Mouse (Mus musculus): ENCODE results near the gene Fcgr4. TPM values are rescaled to one million over a fixed set of nuclear protein-coding genes. Genes with fewer than 3 reads are reported as not detected.
"Not testable (repeated sequence)": the region's sequence is repeated elsewhere in the genome, so short reads cannot be mapped to it uniquely, and the experiment has no call there.

Fcgr4 gene
- polyA plus RNA-seq, 1 experiment from 2014 or later: 0.56 TPM

DNA sequence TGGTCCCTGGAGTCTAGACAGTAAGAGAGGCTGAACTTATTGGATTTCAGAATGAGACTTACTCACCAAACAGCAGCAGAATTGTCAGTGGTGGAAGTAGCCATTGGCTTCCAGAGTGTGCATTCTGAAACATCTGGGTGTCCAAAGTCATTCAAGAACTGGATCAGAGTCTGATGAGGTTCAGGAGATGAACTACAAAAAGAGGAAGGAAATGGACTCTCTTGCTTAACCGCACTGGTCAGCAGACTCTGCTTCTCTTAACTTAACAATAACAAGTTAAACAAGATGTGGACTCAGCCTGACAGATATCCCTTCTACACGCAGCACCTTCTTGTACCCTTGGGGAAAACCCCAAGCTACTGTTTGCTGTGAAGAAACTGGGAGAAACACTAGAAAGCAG is 40.5 kb downstream of the Fcgr4 start:
- Histone ChIP-seq H3K27me3 (ENCODE audit: control insufficient read depth, insufficient read depth, low read length) (peaks cover 12% of the 10 kb centered on the region), H3K27ac (no peak overlapping the region), H3K9me3 (ENCODE audit: control insufficient read depth, low read length) (no peaks in the 10 kb centered on the region), H3K36me3 (replicated peaks; ENCODE audit: control insufficient read depth, insufficient read depth) (no peaks in the 10 kb centered on the region), H3K4me3 (replicated peaks; ENCODE audit: low read length) (no peak overlapping the region), H3K9ac (no peak overlapping the region), H3K4me2 (replicated peaks) (no peak overlapping the region), H3K4me1 (replicated peaks; ENCODE audit: control insufficient read depth, insufficient read depth, low read length) (no peaks in the 10 kb centered on the region)
- DNase-seq (ENCODE audit: low spot score): no peak
- WGBS: 82% methylated on average over 2 of the region's 2 CpGs
- ATAC-seq (ENCODE audit: low FRiP score): no peak

DNA sequence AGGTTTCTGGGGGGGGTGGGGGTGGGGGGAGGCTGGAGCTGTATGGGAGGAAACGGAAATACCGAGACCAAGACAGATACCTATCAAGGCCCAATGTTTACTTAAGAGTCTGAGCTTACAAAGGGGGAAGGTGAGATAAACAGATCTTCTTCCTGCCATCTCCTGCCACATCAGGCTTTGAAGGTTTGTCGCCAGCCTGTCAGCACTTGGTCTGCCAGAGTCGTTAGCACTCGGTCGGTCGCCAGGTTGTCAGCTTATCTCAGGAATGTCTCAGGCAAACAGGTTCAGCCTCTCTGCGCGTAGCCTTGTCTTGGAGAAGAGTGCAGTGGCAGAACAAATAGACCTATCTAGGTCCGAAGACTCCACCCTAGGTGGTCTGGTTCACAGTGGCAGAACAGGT is 41.7 kb downstream of the Fcgr4 start:
- Histone ChIP-seq H3K27ac (no peak overlapping the region), H3K4me1 (replicated peaks; ENCODE audit: control insufficient read depth, insufficient read depth, low read length) (no peaks in the 10 kb centered on the region), H3K9ac (no peak overlapping the region), H3K36me3 (replicated peaks; ENCODE audit: control insufficient read depth, insufficient read depth) (no peaks in the 10 kb centered on the region), H3K4me2 (replicated peaks) (no peak overlapping the region), H3K27me3 (ENCODE audit: control insufficient read depth, insufficient read depth, low read length) (peaks cover 20% of the 10 kb centered on the region), H3K4me3 (replicated peaks; ENCODE audit: low read length) (no peak overlapping the region), H3K9me3 (ENCODE audit: control insufficient read depth, low read length) (no peaks in the 10 kb centered on the region)
- no peak for ATAC-seq (ENCODE audit: low FRiP score)
- 70% methylated on average over 10 of the region's 10 CpGs for WGBS
- no peak for DNase-seq (ENCODE audit: low spot score)

- no peak overlapping the region for H3K9ac ChIP-seq
- ATAC-seq (ENCODE audit: low FRiP score): no peak
- H3K4me2 ChIP-seq (replicated peaks): no peak overlapping the region
- H3K27ac ChIP-seq: no peak overlapping the region
- H3K4me1 ChIP-seq (replicated peaks; ENCODE audit: control insufficient read depth, insufficient read depth, low read length): no peaks in the 10 kb centered on the region
- peaks cover 26% of the 10 kb centered on the region for H3K27me3 ChIP-seq (ENCODE audit: control insufficient read depth, insufficient read depth, low read length)
- H3K9me3 ChIP-seq (ENCODE audit: control insufficient read depth, low read length): no peaks in the 10 kb centered on the region
- no peak overlapping the region for H3K4me3 ChIP-seq (replicated peaks; ENCODE audit: low read length)
- no peak for DNase-seq (ENCODE audit: low spot score)
- no peaks in the 10 kb centered on the region for H3K36me3 ChIP-seq (replicated peaks; ENCODE audit: control insufficient read depth, insufficient read depth)
- WGBS: 96% methylated on average over 3 of the region's 3 CpGs
Observed at GRCm38 (mm10) chr1:171061566-171061965, 42.8 kb downstream of the Fcgr4 start.

DNA sequence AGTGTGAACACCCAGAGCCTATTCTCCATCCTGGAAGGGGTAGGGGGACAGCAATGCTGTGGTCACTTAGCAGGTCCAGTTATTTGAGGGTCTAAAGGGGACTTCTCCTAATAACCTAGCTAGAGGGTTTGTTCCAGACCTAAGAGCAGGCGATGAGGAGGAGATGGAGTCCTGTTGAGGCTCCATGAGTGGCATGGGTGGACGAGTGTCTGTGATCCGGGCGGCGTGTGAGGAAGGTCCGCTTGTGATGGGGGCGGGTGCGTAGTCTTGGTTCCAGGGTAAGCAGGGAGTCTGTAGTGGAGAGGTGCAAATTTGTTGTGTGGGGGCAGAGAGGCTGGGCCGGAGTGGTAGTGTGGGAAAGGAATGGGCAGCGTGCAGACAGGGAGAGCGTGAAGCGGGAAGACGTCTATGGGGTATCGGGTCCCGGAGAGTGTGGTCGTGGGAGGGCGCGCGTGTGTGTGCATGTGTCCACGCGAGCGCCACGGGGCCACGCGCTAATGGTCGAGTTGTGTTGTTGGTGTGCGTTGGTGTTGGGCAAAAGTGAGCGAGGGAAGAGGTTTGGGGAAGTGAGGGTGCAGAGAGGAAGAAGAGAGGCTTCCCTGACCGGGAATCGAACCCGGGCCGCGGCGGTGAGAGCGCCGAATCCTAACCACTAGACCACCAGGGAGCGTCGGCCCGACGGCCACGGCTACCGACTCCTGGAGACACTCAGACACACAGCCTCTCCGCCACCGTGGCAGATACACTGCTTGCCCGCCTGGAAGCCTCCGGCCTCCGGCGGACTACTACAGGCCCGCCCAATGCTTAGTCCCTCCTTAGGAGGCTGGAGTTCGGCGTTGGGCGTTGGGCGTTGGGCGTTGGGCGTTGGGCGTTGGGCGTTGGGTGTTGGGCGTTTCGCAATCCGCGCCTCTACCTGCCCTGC is 45.1 kb downstream of the Fcgr4 start:
- peak overlapping the region; percentile 30 for H3K4me2 ChIP-seq (replicated peaks)
- H3K27ac ChIP-seq; H3K9me3 ChIP-seq (ENCODE audit: control insufficient read depth, low read length); DNase-seq (ENCODE audit: low spot score); H3K4me1 ChIP-seq (replicated peaks; ENCODE audit: control insufficient read depth, insufficient read depth, low read length); H3K36me3 ChIP-seq (replicated peaks; ENCODE audit: control insufficient read depth, insufficient read depth); H3K9ac ChIP-seq: not testable (repeated sequence)
- peak overlapping the region; percentile 20 for H3K4me3 ChIP-seq (replicated peaks; ENCODE audit: low read length)
- 8% methylated on average over 36 of the region's 61 CpGs for WGBS
- H3K27me3 ChIP-seq (ENCODE audit: control insufficient read depth, insufficient read depth, low read length): peaks cover 30% of the 10 kb centered on the region
- peak; percentile 65 for ATAC-seq (ENCODE audit: low FRiP score)

- peak; percentile 69 for DNase-seq (ENCODE audit: low spot score)
- not testable (repeated sequence) for H3K9me3 ChIP-seq (ENCODE audit: control insufficient read depth, low read length); H3K9ac ChIP-seq; H3K4me1 ChIP-seq (replicated peaks; ENCODE audit: control insufficient read depth, insufficient read depth, low read length); H3K27ac ChIP-seq; H3K36me3 ChIP-seq (replicated peaks; ENCODE audit: control insufficient read depth, insufficient read depth)
- ATAC-seq (ENCODE audit: low FRiP score): peak; percentile 47
- Histone ChIP-seq H3K4me2 (replicated peaks) (peak within 1 kb of the TSS; percentile 41), H3K27me3 (ENCODE audit: control insufficient read depth, insufficient read depth, low read length) (peaks cover 35% of the 10 kb centered on the region), H3K4me3 (replicated peaks; ENCODE audit: low read length) (peak within 1 kb of the TSS; percentile 20)
- WGBS: 2% methylated on average over 41 of the region's 75 CpGs
Observed at GRCm38 (mm10) chr1:171064491-171065242, 45.9 kb downstream of the Fcgr4 start, which contains the start of gene Fcgr3. TSS of gene Fcgr3 (minus strand) at chr1:171064935.

DNA sequence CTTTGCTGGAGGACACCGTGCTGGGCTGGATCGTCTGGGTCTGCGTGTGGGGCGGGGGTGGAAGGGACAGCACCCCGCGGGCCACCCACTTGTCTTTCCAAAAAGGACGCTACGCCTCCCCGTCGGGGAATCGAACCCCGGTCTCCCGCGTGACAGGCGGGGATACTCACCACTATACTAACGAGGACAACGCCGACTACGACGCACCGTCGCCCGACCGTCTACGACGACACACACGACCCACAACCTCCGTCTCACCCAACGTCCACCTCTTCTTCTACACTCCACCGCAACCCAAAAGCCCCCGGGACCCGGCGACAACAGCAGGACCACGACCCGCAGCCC is 46.5 kb downstream of the Fcgr4 start:
- peak overlapping the region; percentile 30; the same call in 1 of the 2 replicates for H3K4me2 ChIP-seq (replicated peaks)

DNA sequence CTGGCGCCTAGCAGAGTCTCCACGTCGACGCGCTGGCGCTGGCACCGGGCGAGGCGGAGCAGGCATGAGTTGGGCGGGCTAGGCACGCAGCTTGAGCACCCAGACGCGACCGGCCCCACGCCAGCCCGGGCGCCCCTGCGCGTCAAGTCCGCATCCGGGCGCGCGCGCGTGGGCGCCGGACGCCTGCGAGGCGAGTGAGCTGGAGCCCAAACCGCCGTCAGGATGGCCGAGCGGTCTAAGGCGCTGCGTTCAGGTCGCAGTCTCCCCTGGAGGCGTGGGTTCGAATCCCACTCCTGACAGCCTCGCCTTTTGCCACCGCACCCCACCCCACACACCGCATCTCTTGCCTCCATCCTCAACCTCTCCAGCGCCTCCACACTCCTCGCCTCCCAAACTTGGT is 47.0 kb downstream of the Fcgr4 start:
- 8% methylated on average over 26 of the region's 45 CpGs for WGBS
- not testable (repeated sequence) for DNase-seq (ENCODE audit: low spot score)
- peaks cover 40% of the 10 kb centered on the region for H3K27me3 ChIP-seq (ENCODE audit: control insufficient read depth, insufficient read depth, low read length)

More for the DNA sequence above, 46.5 kb downstream of the Fcgr4 start:
- not testable (repeated sequence) for H3K9me3 ChIP-seq (ENCODE audit: control insufficient read depth, low read length); H3K4me1 ChIP-seq (replicated peaks; ENCODE audit: control insufficient read depth, insufficient read depth, low read length); H3K27ac ChIP-seq; H3K9ac ChIP-seq; H3K36me3 ChIP-seq (replicated peaks; ENCODE audit: control insufficient read depth, insufficient read depth); DNase-seq (ENCODE audit: low spot score)
- Histone ChIP-seq H3K4me3 (replicated peaks; ENCODE audit: low read length) (peak overlapping the region; percentile 18), H3K27me3 (ENCODE audit: control insufficient read depth, insufficient read depth, low read length) (peaks cover 39% of the 10 kb centered on the region)
- WGBS: under 1% methylated on average over 17 of the region's 35 CpGs
- peak; percentile 48 for ATAC-seq (ENCODE audit: low FRiP score)

DNA sequence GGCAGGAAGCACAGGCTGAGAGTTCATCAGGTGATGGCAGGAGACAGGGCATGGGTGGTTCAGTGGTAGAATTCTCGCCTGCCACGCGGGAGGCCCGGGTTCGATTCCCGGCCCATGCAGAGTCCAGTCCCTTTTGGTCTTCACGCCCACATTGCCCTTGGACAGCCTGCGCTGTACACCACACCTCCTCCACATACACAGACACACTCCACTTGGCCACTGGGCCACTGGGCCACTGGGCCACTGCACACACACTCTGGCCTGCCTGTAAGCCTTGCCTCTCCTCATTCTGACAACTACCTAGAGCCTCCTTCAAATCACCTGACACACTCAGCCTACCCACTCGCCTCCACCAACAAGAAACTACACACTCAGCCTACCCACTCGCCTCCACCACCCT is 47.9 kb downstream of the Fcgr4 start:
- not testable (repeated sequence) for H3K4me3 ChIP-seq (replicated peaks; ENCODE audit: low read length); H3K27ac ChIP-seq; H3K9me3 ChIP-seq (ENCODE audit: control insufficient read depth, low read length); H3K4me1 ChIP-seq (replicated peaks; ENCODE audit: control insufficient read depth, insufficient read depth, low read length); H3K36me3 ChIP-seq (replicated peaks; ENCODE audit: control insufficient read depth, insufficient read depth); DNase-seq (ENCODE audit: low spot score); H3K4me2 ChIP-seq (replicated peaks); H3K9ac ChIP-seq
- ATAC-seq (ENCODE audit: low FRiP score): peak; percentile 5; the same call in 1 of the 2 replicates
- WGBS: 26% methylated on average over 2 of the region's 10 CpGs
- peaks cover 44% of the 10 kb centered on the region for H3K27me3 ChIP-seq (ENCODE audit: control insufficient read depth, insufficient read depth, low read length)

More for the DNA sequence above, 47.0 kb downstream of the Fcgr4 start:
- not testable (repeated sequence) for H3K27ac ChIP-seq; H3K4me1 ChIP-seq (replicated peaks; ENCODE audit: control insufficient read depth, insufficient read depth, low read length); H3K9ac ChIP-seq; H3K36me3 ChIP-seq (replicated peaks; ENCODE audit: control insufficient read depth, insufficient read depth); H3K9me3 ChIP-seq (ENCODE audit: control insufficient read depth, low read length)
- H3K4me2 ChIP-seq (replicated peaks): peak overlapping the region; percentile 41
- peak; percentile 18 for ATAC-seq (ENCODE audit: low FRiP score)
- H3K4me3 ChIP-seq (replicated peaks; ENCODE audit: low read length): peak overlapping the region; percentile 19; the same call in 1 of the 2 replicates

- WGBS: 47% methylated on average over 5 of the region's 5 CpGs
- not testable (repeated sequence) for H3K36me3 ChIP-seq (replicated peaks; ENCODE audit: control insufficient read depth, insufficient read depth); H3K9ac ChIP-seq; DNase-seq (ENCODE audit: low spot score); ATAC-seq (ENCODE audit: low FRiP score); H3K27ac ChIP-seq; H3K4me2 ChIP-seq (replicated peaks); H3K9me3 ChIP-seq (ENCODE audit: control insufficient read depth, low read length); H3K4me3 ChIP-seq (replicated peaks; ENCODE audit: low read length); H3K4me1 ChIP-seq (replicated peaks; ENCODE audit: control insufficient read depth, insufficient read depth, low read length)
- peaks cover 41% of the 10 kb centered on the region for H3K27me3 ChIP-seq (ENCODE audit: control insufficient read depth, insufficient read depth, low read length)
Observed at GRCm38 (mm10) chr1:171067928-171068327, 49.2 kb downstream of the Fcgr4 start.
